Mouse (Mus musculus) liver, adult 2 months (tissue): ENCODE data around the gene Sh3bp5.

ENCODE experiments used
- CTCF ChIP-seq: fragments of 200-500 bp; IDR thresholded peaks from 2 replicates; pipeline ENCODE4 v1.5.1; 2011; ENCODE audit warnings: low read depth, low read length, control low read depth
- POLR2A ChIP-seq: fragments of 200-500 bp; IDR thresholded peaks from 2 replicates; pipeline ENCODE4 v1.6.1; 2011; ENCODE audit warnings: low read length, control low read depth; ENCODE audit not compliant: insufficient read depth; ENCODE audit errors: extremely low read depth

DNA sequence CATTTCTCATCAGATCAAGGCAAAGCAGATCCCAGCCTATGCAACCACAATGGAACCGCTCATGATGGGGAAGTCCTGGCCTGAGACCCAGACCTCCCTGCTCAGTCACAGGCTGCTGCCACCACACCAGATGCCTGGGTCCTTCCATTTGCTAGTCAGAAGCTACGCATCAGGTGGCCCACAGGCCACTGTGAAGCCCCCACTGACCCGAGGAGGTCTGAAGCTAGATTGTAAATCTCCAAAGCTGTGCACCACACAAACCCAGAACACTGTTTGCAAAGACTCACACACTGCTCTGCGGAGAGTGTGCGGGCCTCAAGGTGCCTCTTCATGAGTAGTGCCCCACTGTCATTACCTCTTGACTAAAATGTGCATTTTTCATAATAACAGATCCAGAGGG lies 50.5 kb downstream of the Sh3bp5 start:
- TF ChIP-seq CTCF (no peak), POLR2A (no peak)
